Mouse (Mus musculus) cerebellum, postnatal 25 days (tissue): Measurements from ENCODE around the gene Nedd8.
A peak's percentile ranks its signal among the peaks of the same experiment; 100 is the strongest.

ENCODE experiments used
- DNase-seq, 2 experiments: peaks; one replicate each; pipeline ENCODE4 v3.0.0; 2021; ENCODE audit warnings: mixed read lengths in 2 of 2

Gene Nedd8

GRCm38 (mm10) chr14:55659960-55660573, 11.9 kb downstream of the Nedd8 start, which contains the start of gene Mdp1:
Gene Mdp1, minus strand, starts transcription at chr14:55660508.
- DNase-seq: peak; percentile 82 to 88

- DNase-seq: no peak
Measured at GRCm38 (mm10) chr14:55658011-55658410, 13.9 kb downstream of the Nedd8 start.

GRCm38 (mm10) chr14:55656935-55657334, 15.0 kb downstream of the Nedd8 start:
- no peak for DNase-seq

- no peak for DNase-seq
Measured at GRCm38 (mm10) chr14:55651528-55651927, 20.4 kb downstream of the Nedd8 start.

GRCm38 (mm10) chr14:55649884-55650283, 22.0 kb downstream of the Nedd8 start, which contains the start of gene Tssk4:
Gene Tssk4, plus strand, starts transcription at chr14:55650184.
- DNase-seq: no peak

- DNase-seq: no peak
Measured at GRCm38 (mm10) chr14:55644261-55644888, 27.5 kb downstream of the Nedd8 start.

GRCm38 (mm10) chr14:55643060-55643907, 28.6 kb downstream of the Nedd8 start, which contains the start of gene Tm9sf1:
Gene Tm9sf1, minus strand, starts transcription at chr14:55643806.
- peak; percentile 89 to 94 for DNase-seq

- no peak for DNase-seq
Measured at GRCm38 (mm10) chr14:55642679-55643059, 29.3 kb downstream of the Nedd8 start.

GRCm38 (mm10) chr14:55641291-55641690, 30.6 kb downstream of the Nedd8 start:
- no peak for DNase-seq

- DNase-seq: no peak
Measured at GRCm38 (mm10) chr14:55640816-55641215, 31.1 kb downstream of the Nedd8 start.

GRCm38 (mm10) chr14:55637795-55638194, 34.1 kb downstream of the Nedd8 start, which contains the start of gene Gm49378:
Gene Gm49378, minus strand, starts transcription at chr14:55637895.
- DNase-seq: no peak

GRCm38 (mm10) chr14:55635523-55636007, 36.4 kb downstream of the Nedd8 start, which contains the start of gene Ipo4:
Gene Ipo4, minus strand, starts transcription at chr14:55635957.
- peak; percentile 85 to 92 for DNase-seq

GRCm38 (mm10) chr14:55634874-55635522, 36.9 kb downstream of the Nedd8 start:
- DNase-seq: peak; percentile 66 to 78

GRCm38 (mm10) chr14:55629312-55629711, 42.6 kb downstream of the Nedd8 start:
- peak; percentile 38 to 59 for DNase-seq

GRCm38 (mm10) chr14:55628077-55628827, 43.7 kb downstream of the Nedd8 start:
- DNase-seq: no peak

GRCm38 (mm10) chr14:55618486-55619195, 53.3 kb downstream of the Nedd8 start:
- peak; percentile 55 to 65 for DNase-seq

- peak; percentile 67 to 77 for DNase-seq
Measured at GRCm38 (mm10) chr14:55617822-55618221, 54.1 kb downstream of the Nedd8 start, which contains the start of gene Rec8. Gene Rec8, plus strand, starts transcription at chr14:55618037.

GRCm38 (mm10) chr14:55616844-55617243, 55.1 kb downstream of the Nedd8 start:
- DNase-seq: no peak

- no peak for DNase-seq
Measured at GRCm38 (mm10) chr14:55615876-55616275, 56.0 kb downstream of the Nedd8 start.

GRCm38 (mm10) chr14:55614565-55615178, 57.3 kb downstream of the Nedd8 start:
- no peak for DNase-seq
